Mouse (Mus musculus) hindbrain, embryonic 14.5 days (tissue): Measurements from ENCODE around the gene Brf1. TPM values are rescaled to one million over a fixed set of nuclear protein-coding genes. Genes with fewer than 3 reads are reported as not detected.

ENCODE experiments used
- ATAC-seq: fragments of 200-750 bp; cut with Nextera tagmentation; 2 replicates; pipeline ENCODE4 v1.8.0; 2017; ENCODE audit warnings: moderate number of reproducible peaks, mild to moderate bottlenecking, moderate TSS enrichment, moderate library complexity; ENCODE audit not compliant: low FRiP score
- DNase-seq: peaks from one replicate; pipeline ENCODE4 v3.0.0-alpha.2; 2015; ENCODE audit warnings: low spot score
- H3K27ac ChIP-seq: fragments of 300-500 bp; sonication (generic); 2 replicates; pipeline ENCODE4 v1.5.1; 2014; ENCODE audit warnings: mild to moderate bottlenecking, moderate library complexity
- H3K27me3 ChIP-seq: fragments of 300-500 bp; sonication (generic); 2 replicates; pipeline ENCODE4 v1.6.1; 2014; ENCODE audit warnings: mild to moderate bottlenecking, low read length, mixed read lengths; ENCODE audit not compliant: control insufficient read depth, insufficient read depth
- H3K36me3 ChIP-seq: fragments of 300-500 bp; sonication (generic); replicated peaks from 2 replicates; pipeline ENCODE4 v1.6.1; 2014; ENCODE audit not compliant: control insufficient read depth, insufficient read depth
- H3K4me1 ChIP-seq: fragments of 300-500 bp; sonication (generic); replicated peaks from 2 replicates; pipeline ENCODE4 v1.6.1; 2014; ENCODE audit warnings: antibody characterized with exemption, low read length, mixed read lengths; ENCODE audit not compliant: control insufficient read depth, insufficient read depth
- H3K4me2 ChIP-seq: fragments of 300-500 bp; sonication (generic); replicated peaks from 2 replicates; pipeline ENCODE4 v1.6.1; 2014; ENCODE audit warnings: mild to moderate bottlenecking, moderate library complexity
- H3K4me3 ChIP-seq: fragments of 300-500 bp; sonication (generic); replicated peaks from 2 replicates; pipeline ENCODE4 v1.5.1; 2014; ENCODE audit warnings: mild to moderate bottlenecking, low read length
- H3K9ac ChIP-seq: fragments of 300-500 bp; sonication (generic); 2 replicates; pipeline ENCODE4 v1.6.1; 2014
- H3K9me3 ChIP-seq: fragments of 300-500 bp; sonication (generic); 2 replicates; pipeline ENCODE4 v1.6.1; 2016; ENCODE audit warnings: low read length; ENCODE audit not compliant: control insufficient read depth
- WGBS: fragments of 180-500 bp; shearing (Covaris S2); extraction: QIAGEN DNeasy Blood & Tissue Kit; methylation state at CpG from one replicate; pipeline ENCODE4 v1.1.7; 2014; 5-methylcytosine and 5-hydroxymethylcytosine counted together
- polyA plus RNA-seq: library from polyadenylated mRNA; unstranded; fragments of >200 nt; fragmentation: Nextera tagmentation; extraction: Ambion mirVana; gene quantifications from 2 replicates; pipeline ENCODE4 v1.2.1, GENCODE M21; 2014

Gene Brf1
- polyA plus RNA-seq, 1 experiment from 2014 or later, result 46.3 TPM

DNA sequence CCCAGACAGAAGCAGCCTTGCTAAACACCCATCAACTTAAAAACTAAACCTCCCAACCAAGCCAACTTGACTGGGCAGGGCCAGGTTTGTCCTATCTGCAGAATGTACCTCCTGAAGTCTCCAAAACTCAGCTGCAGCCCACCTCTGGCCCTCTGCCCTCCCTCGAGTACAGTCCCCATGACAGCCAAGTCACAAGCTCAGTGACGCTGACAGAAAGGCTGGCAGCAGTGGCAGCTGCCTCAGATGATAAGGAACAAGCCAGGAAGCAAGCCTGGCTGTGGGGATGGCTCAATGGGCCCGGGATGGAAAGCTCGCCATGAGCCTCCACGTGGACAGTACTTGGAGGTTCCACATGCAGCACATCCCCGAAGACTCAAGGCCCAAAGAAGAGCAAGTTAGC lies 30.9 kb downstream of the Brf1 start:
- Histone ChIP-seq H3K27me3 (no peaks in the 10 kb centered on the region), H3K9ac (no peak overlapping the region), H3K4me1 (no peaks in the 10 kb centered on the region), H3K4me3 (no peak overlapping the region), H3K9me3 (no peaks in the 10 kb centered on the region), H3K4me2 (no peak overlapping the region), H3K27ac (no peak overlapping the region), H3K36me3 (peaks cover 96% of the 10 kb centered on the region)
- DNase-seq (no peak), ATAC-seq (no peak)
- 92% methylated on average over 6 of the region's 6 CpGs for WGBS

DNA sequence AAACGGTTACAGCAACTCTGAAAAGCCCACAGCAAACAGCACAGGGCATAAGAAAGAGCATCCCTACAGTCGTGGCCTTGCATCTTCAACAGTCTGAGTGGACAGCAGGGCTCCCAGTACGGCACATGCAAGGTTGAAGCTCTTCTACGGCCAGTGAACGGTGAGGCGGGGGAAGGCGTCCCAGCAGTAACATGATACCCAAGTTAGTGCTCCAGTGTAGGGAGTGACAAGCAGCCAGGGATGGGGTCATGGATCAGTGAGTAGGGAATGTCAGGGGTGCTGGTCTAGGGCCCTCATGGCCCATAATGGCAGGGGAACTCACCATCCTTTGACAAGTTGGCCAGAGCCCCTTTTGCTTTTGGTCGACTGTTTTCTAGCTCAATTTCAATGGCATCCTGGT lies 31.6 kb downstream of the Brf1 start:
- no peak overlapping the region for H3K4me3 ChIP-seq
- H3K4me1 ChIP-seq, result no peaks in the 10 kb centered on the region
- no peak overlapping the region for H3K27ac ChIP-seq
- DNase-seq (no peak), ATAC-seq (no peak)
- no peak overlapping the region for H3K4me2 ChIP-seq
- H3K27me3 ChIP-seq, result no peaks in the 10 kb centered on the region
- H3K36me3 ChIP-seq, result peaks cover 99% of the 10 kb centered on the region
- H3K9ac ChIP-seq, result no peak overlapping the region
- H3K9me3 ChIP-seq, result no peaks in the 10 kb centered on the region
- WGBS, result 71% methylated on average over 8 of the region's 8 CpGs

DNA sequence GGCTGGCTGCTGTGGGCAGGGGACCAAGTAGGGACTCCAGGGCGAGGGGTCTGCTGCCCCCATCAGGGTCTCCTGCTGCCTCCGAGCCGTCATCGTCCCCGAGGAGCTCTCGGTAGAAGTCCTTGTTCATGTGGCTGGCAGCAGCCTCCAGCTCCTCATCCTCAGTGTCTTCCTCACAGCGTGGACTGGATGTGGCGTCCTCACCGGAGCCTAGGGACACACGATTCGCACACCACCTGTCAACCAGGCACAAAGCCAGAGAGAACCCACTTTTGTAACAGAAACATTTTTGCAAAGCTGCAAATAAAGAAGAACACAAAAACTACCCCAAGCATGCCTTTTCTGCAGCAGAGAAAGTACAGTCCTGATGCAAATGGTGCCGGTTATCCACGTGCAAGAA lies 34.7 kb downstream of the Brf1 start:
- Histone ChIP-seq H3K4me3 (no peak overlapping the region), H3K27me3 (no peaks in the 10 kb centered on the region), H3K4me2 (no peak overlapping the region), H3K9ac (no peak overlapping the region), H3K27ac (no peak overlapping the region), H3K36me3 (peaks cover 99% of the 10 kb centered on the region), H3K9me3 (no peaks in the 10 kb centered on the region), H3K4me1 (no peaks in the 10 kb centered on the region)
- WGBS, result 90% methylated on average over 13 of the region's 13 CpGs
- DNase-seq (no peak), ATAC-seq (no peak)

DNA sequence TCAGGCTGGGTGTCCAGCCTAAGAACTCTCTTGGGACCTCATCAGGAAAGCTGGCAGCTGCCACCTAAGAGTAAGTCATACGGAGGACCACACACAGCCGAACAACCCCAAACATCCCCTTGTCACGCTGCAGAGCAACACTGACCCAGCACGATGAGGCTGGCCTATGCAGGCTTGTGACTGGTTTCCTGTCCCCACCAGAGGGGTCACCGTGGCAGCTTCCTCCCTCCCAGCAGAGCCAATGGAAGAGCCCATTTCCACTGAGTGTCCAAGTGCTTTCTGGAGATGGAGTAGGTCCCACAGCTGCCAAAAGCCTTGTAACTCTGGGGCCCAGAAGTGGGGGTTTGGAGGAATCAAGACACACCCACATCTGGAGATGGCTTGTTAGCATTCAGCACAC lies 38.6 kb downstream of the Brf1 start:
- ATAC-seq, result no peak
- no peaks in the 10 kb centered on the region for H3K27me3 ChIP-seq
- peaks cover 77% of the 10 kb centered on the region for H3K36me3 ChIP-seq
- no peaks in the 10 kb centered on the region for H3K9me3 ChIP-seq
- no peak for DNase-seq
- H3K4me2 ChIP-seq, result no peak overlapping the region
- no peak overlapping the region for H3K9ac ChIP-seq
- 79% methylated on average over 5 of the region's 5 CpGs for WGBS
- peak overlapping the region; percentile 56; the same call in 1 of the 2 replicates for H3K27ac ChIP-seq
- no peaks in the 10 kb centered on the region for H3K4me1 ChIP-seq
- H3K4me3 ChIP-seq, result no peak overlapping the region

DNA sequence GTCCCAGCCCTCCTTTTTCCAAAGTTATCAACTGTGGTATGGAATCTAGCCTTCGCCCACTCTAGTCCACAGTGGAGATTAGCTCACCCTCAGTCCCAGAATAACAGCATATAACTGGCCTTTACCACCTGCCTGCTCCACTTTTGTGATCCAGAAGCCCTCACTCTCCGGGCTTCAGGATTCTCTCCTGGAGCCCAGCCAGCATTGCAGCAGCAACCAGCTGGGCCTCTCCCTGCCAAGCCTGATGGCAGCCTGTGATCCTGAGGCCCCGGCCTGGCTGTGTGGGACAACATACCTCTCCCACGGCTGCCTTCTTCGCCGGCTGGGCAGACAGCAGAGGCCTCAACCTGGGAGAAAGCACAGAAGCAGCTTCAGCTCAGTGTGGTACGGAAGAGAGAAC lies 39.1 kb downstream of the Brf1 start:
- ATAC-seq, result no peak
- Histone ChIP-seq H3K4me1 (no peaks in the 10 kb centered on the region), H3K27ac (peak overlapping the region; percentile 56; the same call in 1 of the 2 replicates), H3K9ac (no peak overlapping the region), H3K4me3 (no peak overlapping the region), H3K36me3 (peaks cover 73% of the 10 kb centered on the region), H3K9me3 (no peaks in the 10 kb centered on the region), H3K4me2 (no peak overlapping the region), H3K27me3 (no peaks in the 10 kb centered on the region)
- WGBS, result 79% methylated on average over 7 of the region's 7 CpGs
- no peak for DNase-seq

DNA sequence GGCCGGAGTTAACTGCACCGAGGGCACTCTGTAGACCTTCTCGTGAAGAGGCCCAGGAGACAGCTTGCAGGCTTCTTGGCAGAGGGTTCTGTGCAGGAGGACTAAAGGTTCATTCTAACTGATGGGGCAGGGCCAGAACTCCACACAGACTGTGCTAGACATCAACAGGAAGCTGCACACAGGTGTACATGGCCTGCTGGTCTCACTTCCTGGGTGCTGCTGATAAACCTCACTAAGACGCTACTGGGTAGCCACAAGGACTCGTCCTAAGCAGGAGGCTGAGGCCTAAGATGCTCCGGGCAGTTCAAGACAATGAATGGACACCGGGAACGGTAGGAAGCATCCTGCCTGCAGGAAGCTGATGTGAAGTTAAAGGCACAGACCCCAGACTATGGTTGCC lies 41.1 kb downstream of the Brf1 start:
- WGBS, result 85% methylated on average over 8 of the region's 8 CpGs
- ATAC-seq, result no peak

DNA sequence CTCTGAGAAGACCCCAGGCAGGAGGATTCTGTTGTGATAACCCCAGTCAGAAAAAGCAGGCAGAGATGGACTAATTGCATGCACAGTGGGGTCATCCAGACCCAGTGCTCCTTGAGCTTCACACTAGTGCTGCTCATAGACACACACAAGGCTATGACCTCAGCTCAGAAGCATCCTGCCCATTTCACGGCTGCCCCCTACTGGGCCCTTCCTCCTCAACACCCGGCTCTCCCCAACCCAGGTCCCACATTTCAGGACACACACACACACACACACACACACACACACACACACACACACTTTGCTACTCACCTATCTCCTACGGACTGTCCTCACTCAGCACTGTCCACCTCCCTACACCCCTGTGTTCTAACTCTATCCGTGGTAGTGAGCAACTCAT lies 42.2 kb downstream of the Brf1 start:
- 50% methylated on average over 4 of the region's 4 CpGs for WGBS
- DNase-seq, result no peak

More for the DNA sequence above, 41.1 kb downstream of the Brf1 start:
- Histone ChIP-seq H3K4me2 (no peak overlapping the region), H3K36me3 (peaks cover 53% of the 10 kb centered on the region), H3K27ac (no peak overlapping the region), H3K9ac (no peak overlapping the region), H3K4me1 (no peaks in the 10 kb centered on the region), H3K4me3 (no peak overlapping the region), H3K27me3 (no peaks in the 10 kb centered on the region), H3K9me3 (no peaks in the 10 kb centered on the region)
- DNase-seq, result no peak

DNA sequence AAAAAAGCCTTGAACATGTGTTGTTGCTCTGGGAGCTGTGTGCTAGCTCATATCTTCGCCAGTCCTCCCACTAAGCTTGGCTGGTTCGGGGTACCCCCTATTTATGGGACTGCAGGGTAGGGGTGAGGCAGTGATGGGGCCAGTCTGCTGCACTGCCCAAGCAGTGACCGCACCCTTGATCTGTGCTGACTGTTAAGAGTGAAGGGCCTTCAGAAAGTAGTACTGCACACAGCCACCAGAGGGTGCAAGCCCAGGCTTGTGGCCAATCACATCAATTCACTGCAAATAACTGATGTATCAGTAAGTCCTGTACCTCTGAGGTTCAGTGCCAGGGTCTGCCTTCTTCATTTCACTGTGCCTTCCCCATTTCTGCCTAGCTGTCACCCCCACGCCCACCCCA lies 44.7 kb downstream of the Brf1 start:
- Histone ChIP-seq H3K4me3 (no peak overlapping the region), H3K9me3 (no peaks in the 10 kb centered on the region), H3K4me2 (no peak overlapping the region), H3K4me1 (peaks cover 9% of the 10 kb centered on the region; the same call in 1 of the 2 replicates), H3K9ac (no peak overlapping the region), H3K27ac (no peak overlapping the region), H3K36me3 (peaks cover 16% of the 10 kb centered on the region), H3K27me3 (no peaks in the 10 kb centered on the region)
- ATAC-seq, result peak; percentile 32; the same call in 1 of the 2 replicates
- peak; percentile 72 for DNase-seq
- 35% methylated on average over 4 of the region's 4 CpGs for WGBS

More for the DNA sequence above, 42.2 kb downstream of the Brf1 start:
- no peaks in the 10 kb centered on the region for H3K9me3 ChIP-seq
- no peak overlapping the region for H3K4me2 ChIP-seq
- ATAC-seq, result no peak
- H3K36me3 ChIP-seq, result peaks cover 41% of the 10 kb centered on the region
- H3K4me3 ChIP-seq, result no peak overlapping the region
- no peaks in the 10 kb centered on the region for H3K27me3 ChIP-seq
- no peak overlapping the region for H3K9ac ChIP-seq
- no peak overlapping the region for H3K27ac ChIP-seq
- H3K4me1 ChIP-seq, result no peaks in the 10 kb centered on the region

DNA sequence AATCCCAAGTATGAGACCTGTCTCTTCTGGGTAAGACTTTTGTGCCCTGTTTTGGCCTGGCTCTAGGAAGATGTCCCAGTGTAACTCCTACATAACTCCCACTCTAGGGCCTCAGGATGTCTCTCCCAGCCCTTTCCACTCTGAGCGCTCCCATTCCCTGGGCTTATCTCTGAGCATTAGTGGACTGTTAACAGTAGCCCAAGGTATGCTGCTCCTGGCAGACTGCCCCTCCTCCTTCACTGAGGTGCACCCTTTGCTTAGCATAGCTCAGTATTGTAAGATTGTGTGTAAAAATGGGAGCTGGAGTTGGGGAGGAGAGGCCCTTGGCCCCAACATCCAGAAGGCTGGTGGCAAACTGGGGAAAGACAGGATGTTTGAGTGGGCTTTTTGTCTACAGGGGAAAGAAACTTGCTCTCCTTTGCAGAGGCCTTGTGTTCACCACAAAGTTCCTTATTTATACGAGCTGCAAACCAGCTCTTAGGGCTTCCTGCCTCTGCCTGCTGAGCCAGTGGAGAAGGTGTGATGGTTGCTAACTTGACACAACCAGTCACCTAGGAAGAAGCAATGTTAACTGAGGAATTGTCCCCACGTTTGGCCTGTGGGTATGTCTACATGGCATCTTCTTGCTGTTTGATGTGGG lies 47.5 kb downstream of the Brf1 start:
- 85% methylated on average over 3 of the region's 3 CpGs for WGBS
- Histone ChIP-seq H3K9ac (no peak overlapping the region), H3K36me3 (no peaks in the 10 kb centered on the region; the same call in 1 of the 2 replicates), H3K9me3 (no peaks in the 10 kb centered on the region), H3K4me2 (no peak overlapping the region), H3K27ac (no peak overlapping the region), H3K27me3 (no peaks in the 10 kb centered on the region), H3K4me3 (no peak overlapping the region), H3K4me1 (peaks cover 22% of the 10 kb centered on the region)
- no peak for DNase-seq
- no peak for ATAC-seq

DNA sequence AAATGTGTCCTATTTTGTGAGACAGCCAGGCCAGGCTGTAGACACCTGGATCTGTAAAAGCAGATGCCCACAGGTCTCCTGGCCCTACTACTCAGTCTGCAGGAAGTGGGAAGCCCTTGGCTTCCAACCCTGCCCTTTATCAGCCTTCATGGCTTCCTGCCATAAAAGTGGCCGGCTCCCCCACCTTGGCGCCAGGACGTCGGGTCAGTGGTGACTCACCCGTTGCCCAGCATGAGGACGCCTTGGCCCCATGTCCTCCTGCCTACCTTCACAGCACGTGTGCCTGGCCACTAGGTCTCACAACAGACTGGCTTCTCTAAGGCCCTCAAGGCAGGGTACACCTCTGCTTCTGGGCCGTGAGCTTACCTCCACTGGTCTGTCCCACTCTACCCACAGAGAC lies 48.1 kb downstream of the Brf1 start:
- Histone ChIP-seq H3K27me3 (no peaks in the 10 kb centered on the region), H3K36me3 (no peaks in the 10 kb centered on the region), H3K9me3 (no peaks in the 10 kb centered on the region), H3K9ac (no peak overlapping the region), H3K4me1 (peaks cover 22% of the 10 kb centered on the region), H3K27ac (peak overlapping the region; percentile 22; the same call in 1 of the 2 replicates), H3K4me2 (no peak overlapping the region), H3K4me3 (no peak overlapping the region)
- 71% methylated on average over 8 of the region's 8 CpGs for WGBS
- ATAC-seq (no peak), DNase-seq (no peak)
